Mouse (Mus musculus) bone marrow, adult 2 months (tissue): Measurements from ENCODE around the gene Plk4. TPM values are rescaled to one million over a fixed set of nuclear protein-coding genes. Genes with fewer than 3 reads are reported as not detected.
"Not testable (repeated sequence)": the region's sequence is repeated elsewhere in the genome, so short reads cannot be mapped to it uniquely, and the experiment has no call there.

ENCODE experiments used
- H3K27ac ChIP-seq: fragments of 200-500 bp; 2 replicates; pipeline ENCODE4 v1.5.1; 2012; ENCODE audit warnings: low read depth, mild to moderate bottlenecking, control low read depth, inconsistent platforms, low read length; ENCODE audit not compliant: control insufficient read depth, poor library complexity, insufficient read depth
- H3K4me1 ChIP-seq: fragments of 200-500 bp; 2 replicates; pipeline ENCODE4 v1.6.1; 2011; ENCODE audit warnings: low read length; ENCODE audit not compliant: control insufficient read depth, insufficient read depth
- H3K4me3 ChIP-seq: fragments of 200-500 bp; replicated peaks from 2 replicates; pipeline ENCODE3; 2011; ENCODE audit warnings: mild to moderate bottlenecking, low read depth, low read length, control low read depth; ENCODE audit not compliant: control insufficient read depth
- CTCF ChIP-seq: fragments of 200-500 bp; IDR thresholded peaks from 2 replicates; pipeline ENCODE4 v1.5.1; 2011; ENCODE audit warnings: low read length, control low read depth; ENCODE audit not compliant: control insufficient read depth, insufficient read depth
- POLR2A ChIP-seq: fragments of 200-500 bp; IDR thresholded peaks from 2 replicates; pipeline ENCODE4 v1.6.1; 2011; ENCODE audit warnings: low read depth, mild to moderate bottlenecking, control low read depth, low read length, borderline replicate concordance; ENCODE audit not compliant: control insufficient read depth
- WGBS: fragments of 180-500 bp; shearing (Covaris S2); methylation state at CpG from one replicate; pipeline ENCODE4 v1.1.7; 2018; 5-methylcytosine and 5-hydroxymethylcytosine counted together
- polyA plus RNA-seq: library from polyadenylated mRNA; stranded (reverse); fragments of >200 nt; gene quantifications from 2 replicates; pipeline ENCODE4 v1.2.4, GENCODE M21; 2011; ENCODE audit warnings: low replicate concordance; ENCODE audit not compliant: missing spikeins, insufficient read depth, insufficient read length

Gene Plk4
- polyA plus RNA-seq, 1 experiment, result 38.5 TPM

DNA sequence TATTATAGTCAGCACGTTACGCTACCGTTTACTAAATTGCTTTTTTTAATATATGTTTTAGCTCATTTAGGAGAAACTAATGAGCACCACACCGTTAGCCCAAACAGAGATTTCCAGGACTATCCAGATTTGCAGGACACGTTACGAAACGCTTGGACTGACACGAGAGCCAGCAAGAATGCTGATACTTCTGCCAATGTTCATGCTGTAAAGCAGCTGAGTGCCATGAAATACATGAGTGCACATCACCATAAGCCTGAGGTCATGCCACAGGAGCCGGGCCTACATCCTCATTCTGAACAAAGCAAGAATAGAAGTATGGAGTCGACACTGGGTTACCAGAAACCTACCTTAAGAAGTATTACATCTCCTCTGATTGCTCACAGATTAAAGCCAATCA, 8.9 kb downstream of the Plk4 start:
- Histone ChIP-seq H3K4me1 (no peaks in the 10 kb centered on the region), H3K27ac (no peak overlapping the region), H3K4me3 (no peak overlapping the region)
- no peak for TF ChIP-seq POLR2A
- WGBS, result 91% methylated on average over 10 of the region's 10 CpGs

DNA sequence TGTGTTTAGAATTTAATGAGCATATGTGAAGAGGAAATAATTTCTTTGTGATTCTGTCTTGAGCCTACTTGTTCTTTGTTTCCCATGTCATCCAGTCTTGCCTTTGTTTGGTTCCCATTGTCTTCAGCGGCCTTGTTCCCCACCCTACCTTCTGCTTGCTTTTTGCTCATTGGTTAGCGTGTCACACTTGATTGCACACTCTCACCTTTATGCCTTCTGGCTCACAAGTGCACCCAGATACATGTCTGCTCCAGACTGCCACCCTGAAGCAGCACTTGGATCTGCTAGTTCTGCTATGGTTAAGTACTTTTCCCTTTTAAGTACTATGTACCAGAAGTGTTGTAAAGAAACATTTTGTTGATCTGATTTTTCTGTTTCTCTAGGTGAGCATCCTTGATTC, 10.1 kb downstream of the Plk4 start:
- WGBS, result 95% methylated on average over 2 of the region's 2 CpGs
- H3K27ac ChIP-seq, result no peak overlapping the region
- H3K4me3 ChIP-seq, result no peak overlapping the region
- no peaks in the 10 kb centered on the region for H3K4me1 ChIP-seq
- no peak for TF ChIP-seq CTCF
- no peak for TF ChIP-seq POLR2A

DNA sequence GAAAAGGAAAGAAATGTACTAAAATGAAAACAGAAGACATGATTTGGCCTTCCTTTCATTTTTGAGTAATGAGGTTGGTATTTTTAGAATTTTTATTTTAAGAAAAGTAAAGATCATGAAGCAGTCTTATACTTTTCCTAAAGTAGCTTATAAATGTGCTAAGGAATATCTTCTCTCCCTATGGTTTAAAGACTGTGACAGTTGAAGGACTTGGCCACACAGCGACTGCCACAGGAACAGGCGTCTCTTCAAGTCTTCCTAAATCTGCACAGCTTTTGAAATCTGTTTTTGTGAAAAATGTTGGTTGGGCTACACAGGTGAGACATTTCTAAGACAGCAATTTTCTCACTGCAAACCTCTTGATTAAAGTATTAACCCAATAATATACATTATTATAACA, 13.5 kb downstream of the Plk4 start:
- no peaks in the 10 kb centered on the region for H3K4me1 ChIP-seq
- 93% methylated on average over 2 of the region's 2 CpGs for WGBS
- H3K4me3 ChIP-seq, result no peak overlapping the region
- H3K27ac ChIP-seq, result no peak overlapping the region
- TF ChIP-seq POLR2A, result no peak
- TF ChIP-seq CTCF, result no peak

DNA sequence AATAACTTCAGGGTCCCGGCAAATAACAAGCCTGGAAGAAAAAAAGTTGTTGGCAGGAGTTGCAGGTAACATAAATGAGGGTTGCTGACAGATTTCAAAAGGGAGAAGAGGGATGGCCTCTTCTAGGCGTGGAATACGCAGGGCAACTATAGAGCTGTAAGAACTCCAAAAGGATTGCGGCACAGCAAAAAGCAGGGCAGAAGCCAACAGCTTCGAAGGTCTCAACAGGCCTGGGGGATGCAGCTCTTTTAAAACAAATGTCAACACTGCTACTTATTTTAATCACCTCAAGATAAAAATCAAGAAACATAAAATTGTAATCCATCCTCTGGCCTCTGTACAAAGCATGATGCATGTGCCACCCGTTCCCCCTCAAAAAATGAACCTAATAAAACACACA, 45.7 kb downstream of the Plk4 start:
- not testable (repeated sequence) for H3K4me3 ChIP-seq, H3K4me1 ChIP-seq, H3K27ac ChIP-seq
- 69% methylated on average over 6 of the region's 6 CpGs for WGBS

DNA sequence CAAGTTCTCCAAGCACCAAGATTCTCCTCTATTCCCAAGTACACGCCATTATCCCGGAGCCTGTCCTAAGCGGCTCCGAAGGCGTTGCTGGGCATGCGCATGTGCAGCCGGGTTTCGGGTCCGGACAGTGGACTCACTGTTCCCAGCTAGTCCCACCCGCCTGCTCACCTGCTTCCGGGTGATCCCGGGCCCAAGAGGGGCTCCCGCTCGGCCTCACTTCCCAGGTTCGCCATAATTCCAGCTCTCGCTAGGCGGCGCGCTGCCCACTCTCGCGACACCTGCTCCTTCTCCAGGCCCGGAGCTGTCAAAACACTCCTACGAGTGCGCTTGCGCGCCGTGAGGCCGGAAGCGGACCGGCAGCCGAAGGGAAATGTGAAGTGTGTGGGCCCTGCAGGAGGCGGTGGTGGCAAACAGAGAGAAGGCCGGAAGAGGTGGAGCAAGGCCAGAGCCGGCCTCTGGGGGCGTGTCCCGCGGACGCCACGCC, 46.7 kb downstream of the Plk4 start, which contains the start of gene Mfsd8:
Mfsd8 (minus strand) TSS at position 414 of the 484 bp plus-strand sequence.
- TF ChIP-seq CTCF (peak; percentile 52; the same call in 1 of the 2 replicates), POLR2A (peak; percentile 70; the same call in 1 of the 2 replicates)
- WGBS, result under 1% methylated on average over 39 of the region's 39 CpGs
- not testable (repeated sequence) for H3K4me1 ChIP-seq
- Histone ChIP-seq H3K27ac (peak within 1 kb of the TSS; percentile 84), H3K4me3 (peak within 1 kb of the TSS; percentile 90)

DNA sequence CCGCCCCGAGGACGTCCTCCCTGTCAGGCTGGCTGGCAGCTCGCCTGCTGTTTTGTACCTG, 47.0 kb downstream of the Plk4 start, which contains the start of gene Abhd18:
Abhd18 (plus strand) TSS at position 14 of the 61 bp plus-strand sequence.
- peak within 1 kb of the TSS; percentile 90 for H3K4me3 ChIP-seq
- not testable (repeated sequence) for H3K4me1 ChIP-seq

DNA sequence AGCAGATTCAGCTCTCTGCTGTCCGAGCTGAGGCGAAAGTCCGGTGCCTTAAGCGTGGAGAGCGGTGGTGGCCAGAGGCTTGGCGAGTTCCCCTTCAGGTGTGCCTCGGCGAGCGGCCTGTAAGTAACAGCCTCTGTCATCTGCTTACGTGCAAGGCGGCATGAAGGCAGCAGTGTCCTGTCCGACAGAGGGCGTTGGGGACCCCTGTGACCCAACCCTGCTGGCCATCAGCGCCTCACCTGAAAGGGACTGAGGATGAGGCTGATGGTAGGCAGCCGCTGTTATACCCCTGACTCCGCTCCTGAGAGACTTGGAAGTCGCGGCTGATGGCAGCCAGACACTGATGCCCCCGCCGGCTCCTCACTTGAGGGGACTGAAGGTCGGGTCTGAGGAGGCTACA, 47.2 kb downstream of the Plk4 start:
- peak overlapping the region; percentile 72 for H3K27ac ChIP-seq
- TF ChIP-seq CTCF, result peak; percentile 30; the same call in 1 of the 2 replicates
- 2% methylated on average over 16 of the region's 21 CpGs for WGBS

More for the DNA sequence above, 47.0 kb downstream of the Plk4 start, which contains the start of gene Abhd18:
- peak within 1 kb of the TSS; percentile 84 for H3K27ac ChIP-seq
- WGBS, result 0% methylated on average over 3 of the region's 4 CpGs

DNA sequence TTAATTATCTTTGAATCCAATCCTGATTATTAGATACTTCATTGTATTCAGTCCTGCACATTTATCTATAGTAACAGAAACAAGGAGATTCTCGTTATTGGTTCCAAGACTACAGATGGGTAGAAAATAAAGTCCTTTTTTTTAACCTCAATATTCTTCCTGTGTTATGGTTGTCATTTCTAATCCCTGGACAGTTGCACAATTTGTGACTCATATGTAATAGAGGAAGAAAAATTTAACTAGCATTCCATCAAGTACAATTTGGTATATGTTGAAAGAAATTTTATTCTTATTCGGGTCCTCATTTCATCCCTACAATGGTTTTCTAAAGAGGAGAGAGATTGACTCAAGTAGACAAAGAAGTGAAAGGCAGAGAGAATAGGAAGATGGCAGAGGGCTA, 48.1 kb downstream of the Plk4 start:
- 59% methylated on average over 2 of the region's 2 CpGs for WGBS
- not testable (repeated sequence) for H3K27ac ChIP-seq, H3K4me3 ChIP-seq

More for the DNA sequence above, 47.2 kb downstream of the Plk4 start:
- peak overlapping the region; percentile 90 for H3K4me3 ChIP-seq
- not testable (repeated sequence) for H3K4me1 ChIP-seq

DNA sequence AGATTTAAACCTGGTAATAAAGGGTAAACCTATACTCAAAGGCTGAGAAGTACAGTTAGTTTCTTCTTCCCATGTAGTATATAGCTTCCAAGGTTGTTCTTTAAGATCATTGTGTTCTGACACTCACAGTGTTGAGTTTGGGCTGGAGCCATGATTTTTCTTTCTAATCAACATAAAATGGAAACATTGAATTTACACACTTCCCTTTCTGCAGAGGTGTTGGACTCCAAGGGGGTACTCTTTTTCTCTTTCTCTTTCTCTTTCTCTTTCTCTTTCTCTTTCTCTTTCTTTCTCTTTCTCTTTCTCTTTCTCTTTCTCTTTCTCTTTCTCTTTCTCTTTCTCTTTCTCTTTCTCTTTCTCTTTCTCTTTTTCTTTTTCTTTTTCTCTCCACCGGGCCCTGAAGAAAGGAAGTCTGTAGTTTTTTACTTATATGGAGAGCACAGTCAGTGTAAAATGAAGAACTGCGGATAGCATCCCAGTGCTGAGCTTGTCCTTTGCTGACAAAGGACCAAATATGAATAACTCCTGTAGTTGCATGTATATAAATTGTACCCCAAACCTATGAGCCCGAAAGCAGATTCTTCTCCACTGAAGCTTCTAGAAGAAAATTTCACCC, 53.4 kb downstream of the Plk4 start:
- H3K4me1 ChIP-seq, H3K27ac ChIP-seq, H3K4me3 ChIP-seq: not testable (repeated sequence)
- WGBS, result 81% methylated on average over 3 of the region's 3 CpGs

More for the DNA sequence above, 48.1 kb downstream of the Plk4 start:
- not testable (repeated sequence) for H3K4me1 ChIP-seq

Other genes starting within 250 kb of the Plk4 start
- not detected in 2 replicates for gene Slc25a31, start 91.2 kb upstream of the Plk4 start, polyA plus RNA-seq
- gene Hspa4l, start 55.5 kb upstream of the Plk4 start, polyA plus RNA-seq, result 9.0 and 12.0 TPM in 2 replicates
- gene Mfsd8, start 46.9 kb downstream of the Plk4 start, polyA plus RNA-seq, result 4.0 and 4.2 TPM in 2 replicates
- gene Abhd18, start 47.0 kb downstream of the Plk4 start, polyA plus RNA-seq, result 1.5 and 2.9 TPM in 2 replicates
- gene 1700034I23Rik, start 102.5 kb downstream of the Plk4 start, polyA plus RNA-seq, result not detected in 2 replicates
- 28.6 and 40.4 TPM in 2 replicates for gene Larp1b, start 149.8 kb downstream of the Plk4 start, polyA plus RNA-seq